In the genomic region with DNA sequence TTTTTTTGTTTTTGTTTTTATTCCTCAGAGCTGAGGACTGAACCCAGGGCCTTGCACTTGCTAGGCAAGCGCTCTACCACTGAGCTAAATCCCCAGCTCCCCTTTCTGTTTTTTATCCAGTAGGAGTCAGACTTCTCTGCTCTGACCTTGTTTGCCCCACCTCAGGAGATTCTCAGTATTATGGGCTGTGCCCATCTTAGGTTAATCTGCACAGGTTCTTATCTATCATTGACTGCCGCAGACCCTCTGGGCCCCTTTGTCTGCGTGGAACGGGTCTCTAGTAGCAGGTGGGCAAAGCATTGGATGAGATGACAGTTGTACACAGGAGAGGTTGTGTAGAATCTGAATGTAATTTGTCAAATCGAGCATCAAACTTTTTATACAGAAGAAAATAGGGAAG, we compare ENCODE assay signal across 6 mouse cellular contexts. TPM values are rescaled to one million over a fixed set of nuclear protein-coding genes. Genes with fewer than 3 reads are reported as not detected.
DNase-seq lines count a peak whose midpoint lies in the region; ATAC-seq and TF ChIP-seq lines count a peak whose summit lies in the region.
"Not testable (repeated sequence)": the region's sequence is repeated elsewhere in the genome, so short reads cannot be mapped to it uniquely, and the experiment has no call there.

No protein-coding gene starts in this region.

- H3K27me3 ChIP-seq in G1E (ENCODE audit: insufficient read depth, low read length); MEL (ENCODE audit: control insufficient read depth in 1 of 2, insufficient read depth in 2 of 2, low read length in 2 of 2); heart, embryonic 10.5 days (ENCODE audit: insufficient read depth, poor library complexity, severe bottlenecking); intestine, embryonic 14.5 days (replicated peaks; ENCODE audit: control insufficient read depth, insufficient read depth, low read length); liver, postnatal 0 days (ENCODE audit: insufficient read depth, low read length): not testable (repeated sequence)

- H3K4me3 ChIP-seq in G1E (ENCODE audit: low read depth, low read length); MEL (ENCODE audit: control insufficient read depth in 1 of 2, insufficient read depth in 1 of 2, low read depth in 2 of 2, low read length in 2 of 2); heart, embryonic 10.5 days; intestine, embryonic 14.5 days (ENCODE audit: low read depth, low read length); liver, postnatal 0 days (ENCODE audit: low read depth, low read length): not testable (repeated sequence)

- peak; percentile 45 for ATAC-seq in G1E (ENCODE audit: extremely low read depth, insufficient number of reproducible peaks, low FRiP score, poor library complexity, severe bottlenecking)
- ATAC-seq in intestine, embryonic 14.5 days (replicated peaks; ENCODE audit: low FRiP score, low TSS enrichment, low read depth); liver, postnatal 0 days: not testable (repeated sequence)

- H3K9ac ChIP-seq in MEL (ENCODE audit: control insufficient read depth, low read depth, low read length, poor library complexity, severe bottlenecking), result peak overlapping the region; percentile 24
- H3K9ac ChIP-seq in intestine, embryonic 14.5 days (ENCODE audit: low read length); liver, postnatal 0 days (replicated peaks): not testable (repeated sequence)

- H3K27ac ChIP-seq in MEL (ENCODE audit: control insufficient read depth, low read depth, low read length), result peak overlapping the region; percentile 98
- not testable (repeated sequence) for H3K27ac ChIP-seq in heart, embryonic 10.5 days; intestine, embryonic 14.5 days (ENCODE audit: low read depth); liver, postnatal 0 days (ENCODE audit: low read depth)

- TF ChIP-seq RAD21 in MEL (IDR thresholded peaks at IDR 0.05; ENCODE audit: low read depth, low read length), result 0 out of 2 replicates have a peak, but pooled peaks have one; percentile 5

- peaks cover 52% of the 10 kb centered on the region for H3K4me1 ChIP-seq in G1E (ENCODE audit: insufficient read depth, low read depth, low read length)
- H3K4me1 ChIP-seq in MEL (ENCODE audit: control insufficient read depth in 1 of 2, insufficient read depth in 2 of 2, low read length in 2 of 2), result peaks cover 16 to 52% of the 10 kb centered on the region in 2 experiments
- H3K4me1 ChIP-seq in heart, embryonic 10.5 days; intestine, embryonic 14.5 days (replicated peaks; ENCODE audit: control insufficient read depth, insufficient read depth, low read length); liver, postnatal 0 days (ENCODE audit: insufficient read depth): not testable (repeated sequence)

- peaks cover 23% of the 10 kb centered on the region for H3K9me3 ChIP-seq in G1E (replicated peaks)
- H3K9me3 ChIP-seq in MEL (replicated peaks; ENCODE audit: insufficient read depth, low read length); heart, embryonic 10.5 days; intestine, embryonic 14.5 days (ENCODE audit: control insufficient read depth, low read length); liver, postnatal 0 days (ENCODE audit: low read length): not testable (repeated sequence)

- DNase-seq in G1E (ENCODE audit: low spot score), result not testable (repeated sequence)
- DNase-seq in MEL (ENCODE audit: low read depth, low spot score) (peak; percentile 70), ZHBTc4 (ENCODE audit: low read depth, low spot score) (peak; percentile 46)
- peak; percentile 7 for DNase-seq in heart, embryonic 10.5 days (ENCODE audit: low spot score)
- peak; percentile 37 for DNase-seq in intestine, embryonic 14.5 days (ENCODE audit: low spot score)
- peak; percentile 1 for DNase-seq in liver, postnatal 0 days

- WGBS in heart, embryonic 10.5 days, result 89% methylated on average over 5 of the region's 5 CpGs
- WGBS in intestine, embryonic 14.5 days, result 92% methylated on average over 5 of the region's 5 CpGs
- WGBS in liver, postnatal 0 days (ENCODE audit: insufficient replicate concordance), result 79% methylated on average over 5 of the region's 5 CpGs

- TF ChIP-seq CTCF in G1E (IDR thresholded peaks at IDR 0.05; ENCODE audit: low read depth, low read length); liver, postnatal 0 days (IDR thresholded peaks at IDR 0.05; ENCODE audit: low read depth): not testable (repeated sequence)
- TF ChIP-seq CTCF in MEL (IDR thresholded peaks at IDR 0.05 in 2 of 3, conservative IDR thresholded peaks at IDR 0.05 in 1 of 3; ENCODE audit: control insufficient read depth in 1 of 3, insufficient read depth in 1 of 3, low read depth in 2 of 3, low read length in 3 of 3, poor library complexity in 1 of 3, severe bottlenecking in 1 of 3), result peak in 1 of 3 experiments; percentile 31; a peak in 2 of 6 replicates

- TF ChIP-seq EP300 in MEL (IDR thresholded peaks at IDR 0.05; ENCODE audit: low read depth in 1 of 2, low read length in 2 of 2), result peak; percentile 38 to 68; a peak in 3 of 4 replicates
- TF ChIP-seq EP300 in liver, postnatal 0 days (IDR thresholded peaks at IDR 0.05; ENCODE audit: low read depth), result not testable (repeated sequence)

- not testable (repeated sequence) for H3K79me2 ChIP-seq in MEL (ENCODE audit: control insufficient read depth, insufficient read depth, low read length, poor library complexity)

- H3K36me3 ChIP-seq in G1E (replicated peaks), result peaks cover 86% of the 10 kb centered on the region
- H3K36me3 ChIP-seq in MEL (ENCODE audit: control insufficient read depth in 1 of 2, insufficient read depth in 2 of 2, low read length in 2 of 2), result peaks cover 10 to 57% of the 10 kb centered on the region in 2 experiments
- H3K36me3 ChIP-seq in heart, embryonic 10.5 days, result peaks cover 51% of the 10 kb centered on the region
- peaks cover 34% of the 10 kb centered on the region for H3K36me3 ChIP-seq in intestine, embryonic 14.5 days (ENCODE audit: control insufficient read depth, insufficient read depth, low read length)
- peaks cover 16% of the 10 kb centered on the region for H3K36me3 ChIP-seq in liver, postnatal 0 days (replicated peaks; ENCODE audit: insufficient read depth, low read length)

- TF ChIP-seq POLR2A in MEL (IDR thresholded peaks at IDR 0.05; ENCODE audit: control insufficient read depth in 1 of 2, insufficient read depth in 1 of 2, low read depth in 1 of 2, low read length in 2 of 2, poor library complexity in 1 of 2), result not testable (repeated sequence)

- H3K4me2 ChIP-seq in intestine, embryonic 14.5 days (ENCODE audit: low read length); liver, postnatal 0 days (ENCODE audit: low read depth, low read length): not testable (repeated sequence)

TF ChIP-seq in MEL, 35 proteins besides CTCF, POLR2A, EP300 and RAD21:
- peak; percentile 63 for TF ChIP-seq GATA1 (IDR thresholded peaks at IDR 0.05; ENCODE audit: low read depth, low read length)
- peak; percentile 10; the same call in 1 of the 2 replicates for TF ChIP-seq SIN3A (IDR thresholded peaks at IDR 0.05; ENCODE audit: low read length)
- TF ChIP-seq ETS1 (IDR thresholded peaks at IDR 0.05; ENCODE audit: low read depth, low read length), result 0 out of 2 replicates have a peak, but pooled peaks have one; percentile 31
- TF ChIP-seq TCF12 (IDR thresholded peaks at IDR 0.05; ENCODE audit: low read depth, low read length), result peak; percentile 40; the same call in 1 of the 2 replicates
- TF ChIP-seq TBP (IDR thresholded peaks at IDR 0.05; ENCODE audit: low read depth, low read length), result peak; percentile 59; the same call in 1 of the 2 replicates
- peak; percentile 20; the same call in 1 of the 2 replicates for TF ChIP-seq TAL1 (IDR thresholded peaks at IDR 0.05; ENCODE audit: low read length)

RNA-seq across cellular contexts. Expression of gene D10Wsu102e, which starts 15.4 kb away (rescaled TPM):
- total RNA-seq in G1E (2014; fragmentation: Nextera tagmentation), result 5.5 TPM in 2 replicates
- 2.0 and 2.3 TPM in 2 replicates for total RNA-seq in G1E (2017)
- polyA plus RNA-seq in G1E (2012), result 0.54 and 0.67 TPM in 2 replicates
- total RNA-seq in MEL (2012; rRNA removed), result 2.1 and 2.2 TPM in 2 replicates
- polyA plus RNA-seq in MEL (2012; ENCODE audit: insufficient read depth in 1 of 2, insufficient read length in 2 of 2, low read depth in 1 of 2, low replicate concordance in 2 of 2, missing spikeins in 1 of 2), result 1 to 10 TPM; 1.9 to 2.7 TPM
- 0.64 and 0.80 TPM in 2 replicates for polyA plus RNA-seq in heart, embryonic 10.5 days (2016; fragmentation: Nextera tagmentation; extraction: Ambion mirVana)
- 0.66 and 0.79 TPM in 2 replicates for polyA plus RNA-seq in intestine, embryonic 14.5 days (2014; fragmentation: Nextera tagmentation; extraction: Ambion mirVana)
- 0.14 and 0.16 TPM in 2 replicates for polyA plus RNA-seq in liver, postnatal 0 days (2015; fragmentation: Nextera tagmentation; extraction: Ambion mirVana)

RNA-seq across cellular contexts. Expression of gene Slc41a2, which starts 37.8 kb away (rescaled TPM):
- not detected in 2 replicates for total RNA-seq in G1E (2014; fragmentation: Nextera tagmentation)
- total RNA-seq in G1E (2017), result 0.05 TPM in 1 of 2 replicates, not detected in the other
- polyA plus RNA-seq in G1E (2012), result not detected in 2 replicates
- not detected in 2 replicates for total RNA-seq in MEL (2012; rRNA removed)
- not detected for polyA plus RNA-seq in MEL (2012; ENCODE audit: insufficient read depth in 1 of 2, insufficient read length in 2 of 2, low read depth in 1 of 2, low replicate concordance in 2 of 2, missing spikeins in 1 of 2)
- polyA plus RNA-seq in heart, embryonic 10.5 days (2016; fragmentation: Nextera tagmentation; extraction: Ambion mirVana), result 0.15 and 0.47 TPM in 2 replicates
- 0.89 and 1.6 TPM in 2 replicates for polyA plus RNA-seq in intestine, embryonic 14.5 days (2014; fragmentation: Nextera tagmentation; extraction: Ambion mirVana)
- polyA plus RNA-seq in liver, postnatal 0 days (2015; fragmentation: Nextera tagmentation; extraction: Ambion mirVana), result 0.20 and 0.76 TPM in 2 replicates
